Mouse (Mus musculus): ENCODE measurements around the gene Olfr5.
"Not testable (repeated sequence)": the region's sequence is repeated elsewhere in the genome, so short reads cannot be mapped to it uniquely, and the experiment has no call there.

Olfr5 gene

GRCm38 (mm10) chr7:6486841-6487240 is at the start of gene Olfr5:
Gene Olfr5, minus strand, starts transcription at chr7:6486941.
- no peak for DNase-seq (ENCODE audit: low read depth)

DNA sequence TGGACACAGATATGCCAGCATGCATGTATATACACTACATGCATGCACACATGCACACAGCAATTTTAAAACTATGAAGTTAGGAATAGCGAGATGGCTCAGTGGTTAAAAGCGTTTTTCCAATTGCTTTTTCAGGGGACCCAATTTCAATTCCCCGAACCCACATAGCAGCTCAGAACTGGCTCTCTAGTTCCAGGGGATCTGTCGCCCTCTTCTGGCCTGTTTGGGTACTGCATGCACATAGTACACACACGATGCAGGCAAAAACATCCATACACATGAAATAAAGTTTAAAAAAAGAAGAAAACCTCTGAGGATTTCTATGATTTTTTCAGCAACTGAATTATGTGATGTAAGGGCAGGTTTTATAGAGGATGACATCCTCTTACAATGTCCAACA is 39.4 kb upstream of the Olfr5 start:
- DNase-seq (ENCODE audit: low read depth): no peak

DNA sequence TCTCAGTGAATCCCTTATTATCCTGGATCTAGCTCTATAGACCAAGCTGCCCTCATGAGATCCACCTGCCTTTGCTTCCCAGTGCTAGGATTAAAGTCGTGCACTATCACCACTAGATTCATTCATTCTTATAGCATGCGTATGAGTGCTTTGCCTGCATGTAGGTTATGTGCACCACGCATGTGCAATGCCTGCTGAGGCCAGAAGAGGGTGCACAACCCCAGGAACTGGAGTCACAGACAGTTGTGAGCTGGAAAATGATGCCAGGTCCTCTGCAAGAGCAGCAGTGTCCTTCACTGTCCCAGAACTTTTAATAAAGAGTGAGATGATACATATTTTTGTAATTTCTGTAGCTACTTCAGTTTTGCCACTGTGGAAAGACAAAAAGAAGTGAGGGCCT is 38.3 kb upstream of the Olfr5 start:
- no peak for DNase-seq (ENCODE audit: low read depth)

DNA sequence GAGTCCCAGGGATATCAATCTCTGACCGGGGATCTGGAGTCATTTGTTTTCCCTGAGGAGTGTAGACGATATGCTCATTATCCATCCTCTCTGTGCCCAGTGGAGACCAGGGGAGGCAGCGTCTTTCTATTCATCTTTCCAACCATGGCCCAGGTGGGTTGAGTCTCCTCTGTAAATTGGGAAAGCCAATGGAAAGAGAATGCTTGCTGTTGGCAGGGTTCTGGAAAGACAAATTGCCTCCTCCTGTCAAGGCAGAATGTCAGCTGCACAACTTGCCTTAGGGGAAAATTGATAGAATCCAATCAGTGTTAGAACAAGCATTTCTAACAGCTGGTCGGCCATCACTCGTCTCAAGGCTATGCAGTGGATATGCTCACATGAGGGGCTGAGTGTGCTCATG is 36.1 kb upstream of the Olfr5 start, which contains the start of gene Olfr1349:
Gene Olfr1349, minus strand, starts transcription at position 101 of the 400 bp plus-strand sequence.
- DNase-seq (ENCODE audit: low read depth): no peak

GRCm38 (mm10) chr7:6521666-6522065 is 34.9 kb upstream of the Olfr5 start:
- no peak for DNase-seq (ENCODE audit: low read depth)

- no peak for DNase-seq (ENCODE audit: low read depth)
Observed at GRCm38 (mm10) chr7:6508648-6509047, 21.9 kb upstream of the Olfr5 start, which contains the start of gene Olfr1348. Gene Olfr1348, minus strand, starts transcription at chr7:6508748.

- DNase-seq (ENCODE audit: low read depth): no peak
Observed at GRCm38 (mm10) chr7:6499655-6500054, 12.9 kb upstream of the Olfr5 start, which contains the start of gene Olfr1347. Gene Olfr1347, minus strand, starts transcription at chr7:6499755.

GRCm38 (mm10) chr7:6477633-6478032 is 9.1 kb downstream of the Olfr5 start:
- DNase-seq (ENCODE audit: low read depth): not testable (repeated sequence)

GRCm38 (mm10) chr7:6466951-6467350 is 19.8 kb downstream of the Olfr5 start, which contains the start of gene Olfr1346:
Gene Olfr1346, plus strand, starts transcription at chr7:6467101.
- no peak for DNase-seq (ENCODE audit: low read depth)

GRCm38 (mm10) chr7:6456399-6456798 is 30.3 kb downstream of the Olfr5 start:
- DNase-seq (ENCODE audit: low read depth): no peak

DNA sequence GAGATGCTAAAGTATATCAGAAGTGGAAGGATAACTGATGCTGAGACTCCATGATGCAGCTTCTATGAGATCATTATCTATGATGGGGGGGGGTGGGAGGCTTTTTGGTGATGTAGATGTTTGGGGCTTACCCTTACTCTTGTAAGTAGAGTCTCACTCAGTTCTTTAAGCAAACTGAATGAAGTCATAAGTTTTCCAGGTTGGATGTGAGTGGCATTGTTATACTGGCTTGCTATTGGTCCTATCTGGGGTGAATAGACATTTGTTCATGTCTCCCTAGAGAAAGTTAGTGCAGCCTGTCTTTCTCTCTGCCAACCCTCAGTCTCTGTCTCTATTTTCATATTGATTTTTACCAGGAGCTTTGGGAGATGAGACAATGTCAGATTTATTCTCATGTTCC is 30.9 kb downstream of the Olfr5 start, which contains the start of gene Olfr1336:
Gene Olfr1336, plus strand, starts transcription at position 301 of the 400 bp plus-strand sequence.
- no peak for DNase-seq (ENCODE audit: low read depth)

GRCm38 (mm10) chr7:6447771-6448170 is 39.0 kb downstream of the Olfr5 start:
- no peak for DNase-seq (ENCODE audit: low read depth)

- no peak for DNase-seq (ENCODE audit: low read depth)
Observed at GRCm38 (mm10) chr7:6441173-6441572, 45.6 kb downstream of the Olfr5 start.

- DNase-seq (ENCODE audit: low read depth): no peak
Observed at GRCm38 (mm10) chr7:6438388-6438787, 48.4 kb downstream of the Olfr5 start, which contains the start of gene Olfr1344. Gene Olfr1344, plus strand, starts transcription at chr7:6438688.

DNA sequence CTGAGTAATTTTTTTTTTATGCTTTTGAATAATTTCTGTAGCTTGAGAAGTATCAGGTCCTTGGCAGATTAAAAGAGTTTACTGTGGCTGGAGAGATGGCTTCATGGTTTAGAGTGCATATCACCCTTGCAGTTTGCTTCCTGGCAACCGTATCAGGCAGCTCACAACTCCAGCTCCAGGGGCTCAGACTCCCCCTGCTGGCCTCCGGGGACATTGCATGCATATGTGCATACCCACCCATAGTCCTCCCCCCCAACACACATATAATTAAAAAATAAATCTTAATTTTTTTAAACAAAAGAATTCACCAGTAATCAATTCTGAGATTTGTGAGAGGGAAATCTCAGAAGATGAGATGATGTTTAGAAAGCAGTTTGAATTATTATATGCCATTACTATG is 56.4 kb downstream of the Olfr5 start:
- peak; percentile 14 for DNase-seq (ENCODE audit: low read depth)

DNA sequence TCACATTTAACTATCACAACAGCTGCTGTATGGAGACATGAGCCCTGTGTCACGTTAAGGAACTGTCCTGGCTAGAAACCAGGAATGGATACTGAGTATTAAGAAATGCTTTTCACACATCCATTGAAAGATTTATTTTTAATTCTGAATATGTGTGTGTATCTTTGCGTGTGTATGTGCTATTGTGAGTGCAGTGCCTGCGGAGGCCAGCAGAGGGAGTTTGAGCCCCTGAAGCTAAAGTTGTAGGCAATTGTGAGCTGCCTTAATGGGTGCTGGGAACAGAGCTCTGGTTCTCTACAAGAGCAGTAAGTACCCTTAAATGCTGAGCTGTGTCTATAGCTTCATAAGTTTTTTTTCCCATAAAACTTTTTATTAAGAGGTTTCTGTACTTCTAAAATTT is 57.4 kb downstream of the Olfr5 start:
- DNase-seq (ENCODE audit: low read depth): no peak
